Comparison of ENCODE assay signal across 8 mouse cellular contexts in the genomic region with DNA sequence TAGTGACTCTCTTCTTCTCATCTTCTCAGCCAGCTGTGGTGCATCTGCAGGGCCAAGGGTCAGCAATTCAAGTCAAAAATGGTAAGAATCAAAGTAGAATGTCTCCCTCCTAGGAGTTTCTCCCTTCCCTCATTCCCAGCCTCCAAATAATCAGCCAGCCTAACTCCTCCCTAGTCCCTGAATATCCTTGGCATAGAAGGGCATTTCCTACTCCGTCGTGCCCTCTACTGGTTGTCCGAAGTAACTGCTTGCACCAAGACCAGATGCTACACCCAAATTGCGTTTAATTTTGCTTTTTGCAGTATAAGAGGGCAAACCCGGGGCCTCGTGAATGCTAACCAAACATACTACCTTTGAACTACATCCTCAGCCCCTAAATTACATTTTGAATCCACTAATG. TPM values are rescaled to one million over a fixed set of nuclear protein-coding genes. Genes with fewer than 3 reads are reported as not detected.
DNase-seq lines count a peak whose midpoint lies in the region; ATAC-seq and TF ChIP-seq lines count a peak whose summit lies in the region.
"Had no signal": no experiment of that assay in that cellular context is flagged by ENCODE, and none has a peak within 500 bp of the region (broad histone marks: within the 10 kb centered on the region; RNA-seq: fewer than 3 reads in every experiment).

No protein-coding gene starts in this region.

- peak; percentile 23; the same call in 1 of the 2 replicates for TF ChIP-seq CTCF in G1E (IDR thresholded peaks at IDR 0.05; ENCODE audit: low read depth, low read length)

- H3K9ac ChIP-seq in forebrain, embryonic 15.5 days (replicated peaks): no peak overlapping the region
- H3K9ac ChIP-seq in limb, embryonic 11.5 days (ENCODE audit: low read length): no peak overlapping the region

- no peaks in the 10 kb centered on the region for H3K4me1 ChIP-seq in G1E (ENCODE audit: insufficient read depth, low read depth, low read length)
- H3K4me1 ChIP-seq in forebrain, embryonic 15.5 days: no peaks in the 10 kb centered on the region
- H3K4me1 ChIP-seq in limb, embryonic 11.5 days (ENCODE audit: control insufficient read depth, insufficient read depth, low read length): no peaks in the 10 kb centered on the region

- no peaks in the 10 kb centered on the region for H3K27me3 ChIP-seq in G1E (ENCODE audit: insufficient read depth, low read length)
- no peaks in the 10 kb centered on the region for H3K27me3 ChIP-seq in forebrain, embryonic 15.5 days
- 0 out of 2 replicates have a peak, but pooled peaks cover 6% of the 10 kb centered on the region for H3K27me3 ChIP-seq in limb, embryonic 11.5 days (ENCODE audit: control insufficient read depth, insufficient read depth, low read length)

- H3K4me2 ChIP-seq in forebrain, embryonic 15.5 days (replicated peaks): no peak overlapping the region
- H3K4me2 ChIP-seq in limb, embryonic 11.5 days (ENCODE audit: low read depth, severe bottlenecking): no peak overlapping the region

- no peaks in the 10 kb centered on the region for H3K9me3 ChIP-seq in G1E (replicated peaks)
- no peaks in the 10 kb centered on the region for H3K9me3 ChIP-seq in forebrain, embryonic 15.5 days
- H3K9me3 ChIP-seq in limb, embryonic 11.5 days (ENCODE audit: control insufficient read depth, low read length): no peaks in the 10 kb centered on the region

- 32% methylated on average over 6 of the region's 6 CpGs for WGBS in forebrain, embryonic 15.5 days
- WGBS in limb, embryonic 11.5 days: 24% methylated on average over 6 of the region's 6 CpGs

- H3K4me3 ChIP-seq in G1E (ENCODE audit: low read depth, low read length): no peak overlapping the region
- no peak overlapping the region for H3K4me3 ChIP-seq in forebrain, embryonic 15.5 days
- no peak overlapping the region for H3K4me3 ChIP-seq in limb, embryonic 11.5 days (ENCODE audit: low read depth, low read length)

- peak; percentile 9 to 16 for DNase-seq in left cerebral cortex, adult 18-20 months (ENCODE audit: low spot score in 2 of 2)
- DNase-seq in left cerebral cortex, adult 8-10 months (ENCODE audit: low spot score in 2 of 2): no peak
- DNase-seq in G1E (ENCODE audit: low spot score) (no peak), adipocyte (ENCODE audit: low spot score) (peak; percentile 54)
- peak; percentile 56 for DNase-seq in limb, embryonic 11.5 days (ENCODE audit: low spot score)
- peak; percentile 43 for DNase-seq in right cerebral cortex, postnatal 4 days

- H3K36me3 ChIP-seq in G1E (replicated peaks): no peaks in the 10 kb centered on the region
- no peaks in the 10 kb centered on the region for H3K36me3 ChIP-seq in forebrain, embryonic 15.5 days
- H3K36me3 ChIP-seq in limb, embryonic 11.5 days (ENCODE audit: control insufficient read depth, insufficient read depth, low read length): no peaks in the 10 kb centered on the region

- no peak overlapping the region for H3K27ac ChIP-seq in forebrain, embryonic 15.5 days (replicated peaks)
- H3K27ac ChIP-seq in limb, embryonic 11.5 days (replicated peaks; ENCODE audit: low read depth, low read length): no peak overlapping the region
- H3K27ac ChIP-seq: macrophage had no signal

- ATAC-seq in G1E (ENCODE audit: extremely low read depth, insufficient number of reproducible peaks, low FRiP score, poor library complexity, severe bottlenecking): no peak
- ATAC-seq in forebrain, embryonic 15.5 days (replicated peaks): 0 out of 2 replicates have a peak, but pooled peaks have one; percentile 46
- no peak for ATAC-seq in limb, embryonic 11.5 days (ENCODE audit: insufficient number of reproducible peaks, low FRiP score, low TSS enrichment, low read depth)

RNA-seq across cellular contexts. Expression of a gene that starts 36.5 kb away (rescaled TPM):
- not detected for total RNA-seq in left cerebral cortex, adult 18-20 months (2021)
- not detected for total RNA-seq in left cerebral cortex, adult 8-10 months (2022)
- not detected in 2 replicates for total RNA-seq in G1E (2014; fragmentation: Nextera tagmentation)
- 0.33 TPM in 1 of 2 replicates, not detected in the other for total RNA-seq in G1E (2017)
- polyA plus RNA-seq in G1E (2012): not detected in 2 replicates
- not detected in 2 replicates for polyA plus RNA-seq in forebrain, embryonic 15.5 days (2015; fragmentation: Nextera tagmentation; extraction: Ambion mirVana)
- polyA plus RNA-seq in limb, embryonic 11.5 days (2014; fragmentation: Nextera tagmentation; extraction: Ambion mirVana): not detected in 2 replicates
- polyA plus RNA-seq: macrophage had no signal

RNA-seq across cellular contexts. Expression of a gene that starts 50.2 kb away (rescaled TPM):
- total RNA-seq in left cerebral cortex, adult 18-20 months (2021): under 1 TPM in 1 of 2 experiments, not detected in 1; 0.21 TPM
- total RNA-seq in left cerebral cortex, adult 8-10 months (2022): under 1 TPM in 1 of 4 experiments, not detected in 3; 0.44 TPM
- total RNA-seq in G1E (2014; fragmentation: Nextera tagmentation) (0.73 and 2.0 TPM in 2 replicates), G1E (2017) (0.82 and 1.0 TPM in 2 replicates)
- 0.08 TPM in 1 of 2 replicates, not detected in the other for polyA plus RNA-seq in G1E (2012)
- 0.19 and 0.26 TPM in 2 replicates for polyA plus RNA-seq in forebrain, embryonic 15.5 days (2015; fragmentation: Nextera tagmentation; extraction: Ambion mirVana)
- polyA plus RNA-seq in limb, embryonic 11.5 days (2014; fragmentation: Nextera tagmentation; extraction: Ambion mirVana): 0.41 and 1.0 TPM in 2 replicates
- polyA plus RNA-seq: macrophage had no signal

Comparison
In these comparisons a context has a peak if more than half of its experiments do, and no peak if none do; other contexts are left out.
1. DNase-seq: peak in left cerebral cortex, adult 18-20 months (2 of 2), adipocyte (single experiment), limb, embryonic 11.5 days (single experiment) and right cerebral cortex, postnatal 4 days (single experiment); none in left cerebral cortex, adult 8-10 months (0 of 2) and G1E (single experiment).